Mouse (Mus musculus): ENCODE data around the gene Sf3b1. TPM values are rescaled to one million over a fixed set of nuclear protein-coding genes. Genes with fewer than 3 reads are reported as not detected.
"Not testable (repeated sequence)": the region's sequence is repeated elsewhere in the genome, so short reads cannot be mapped to it uniquely, and the experiment has no call there.

Gene Sf3b1
- polyA plus RNA-seq, 1 experiment from 2014 or later, result 334 TPM

DNA sequence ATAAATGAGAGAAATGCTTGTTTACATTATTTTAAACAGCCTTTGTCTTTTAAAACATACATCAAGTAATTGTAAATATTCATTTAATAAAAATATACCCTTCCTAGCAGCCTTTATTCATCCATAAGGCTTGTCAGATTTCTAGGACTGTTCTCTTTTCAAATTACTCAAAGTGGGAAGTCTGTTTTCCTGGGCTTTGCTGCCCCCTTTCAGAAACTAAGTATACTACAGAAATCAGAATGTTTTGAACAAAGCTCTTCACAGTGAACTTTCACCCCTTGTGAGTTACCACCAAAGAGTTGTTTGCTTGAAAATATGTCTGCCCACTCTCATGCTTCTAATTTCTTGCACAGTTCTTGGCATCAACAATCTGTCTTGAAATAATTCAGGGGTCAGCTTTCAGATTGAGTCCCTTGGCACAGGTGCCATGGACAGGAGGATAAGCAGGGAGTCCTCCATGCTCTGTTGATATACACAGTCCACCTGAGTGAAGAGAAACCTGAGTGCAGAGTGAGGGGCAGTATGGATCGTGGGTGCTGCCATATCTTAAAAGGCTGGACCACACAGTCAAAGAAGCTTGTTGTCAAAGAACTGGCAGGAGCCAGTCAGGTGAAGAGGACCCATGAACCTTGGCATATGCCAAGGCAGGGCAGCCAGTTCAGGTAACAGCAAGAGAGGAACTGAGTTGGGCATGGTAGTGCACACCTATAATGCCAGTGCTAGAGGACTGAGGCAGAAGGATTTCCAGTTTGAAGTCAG is 47.9 kb downstream of the Sf3b1 start:
- H3K27ac ChIP-seq (ENCODE audit: low read length), result no peak overlapping the region
- no peak overlapping the region for H3K9ac ChIP-seq (replicated peaks; ENCODE audit: low read depth, low read length)
- no peaks in the 10 kb centered on the region for H3K27me3 ChIP-seq (ENCODE audit: control insufficient read depth, insufficient read depth, low read length)
- H3K4me3 ChIP-seq (ENCODE audit: low read depth, low read length), result no peak overlapping the region
- H3K36me3 ChIP-seq (ENCODE audit: control insufficient read depth, insufficient read depth, low read length), result peaks cover 3% of the 10 kb centered on the region; the same call in 1 of the 2 replicates
- WGBS, result 37% methylated on average over 1 of the region's 1 CpGs
- no peak for ATAC-seq (ENCODE audit: insufficient number of reproducible peaks, insufficient read depth, low FRiP score, low read depth)
- H3K4me2 ChIP-seq (replicated peaks; ENCODE audit: low read depth, low read length), result no peak overlapping the region
- H3K9me3 ChIP-seq (ENCODE audit: control insufficient read depth, low read depth, low read length), result no peaks in the 10 kb centered on the region
- no peaks in the 10 kb centered on the region for H3K4me1 ChIP-seq (ENCODE audit: control insufficient read depth, insufficient read depth, low read length)

GRCm38 (mm10) chr1:54971687-54972404 is 55.4 kb downstream of the Sf3b1 start:
- 78% methylated on average over 5 of the region's 5 CpGs for WGBS
- ATAC-seq (ENCODE audit: insufficient number of reproducible peaks, insufficient read depth, low FRiP score, low read depth), result no peak

GRCm38 (mm10) chr1:54966858-54967257 is 60.4 kb downstream of the Sf3b1 start:
- Histone ChIP-seq H3K36me3 (ENCODE audit: control insufficient read depth, insufficient read depth, low read length) (no peaks in the 10 kb centered on the region), H3K27me3 (ENCODE audit: control insufficient read depth, insufficient read depth, low read length) (no peaks in the 10 kb centered on the region), H3K9me3 (ENCODE audit: control insufficient read depth, low read depth, low read length) (no peaks in the 10 kb centered on the region), H3K4me1 (ENCODE audit: control insufficient read depth, insufficient read depth, low read length) (no peaks in the 10 kb centered on the region), H3K4me2 (replicated peaks; ENCODE audit: low read depth, low read length) (no peak overlapping the region), H3K4me3 (ENCODE audit: low read depth, low read length) (no peak overlapping the region), H3K9ac (replicated peaks; ENCODE audit: low read depth, low read length) (no peak overlapping the region), H3K27ac (ENCODE audit: low read length) (no peak overlapping the region)
- WGBS, result 97% methylated on average over 3 of the region's 3 CpGs
- ATAC-seq (ENCODE audit: insufficient number of reproducible peaks, insufficient read depth, low FRiP score, low read depth), result no peak

More at GRCm38 (mm10) chr1:54971687-54972404, 55.4 kb downstream of the Sf3b1 start:
- Histone ChIP-seq H3K27me3 (ENCODE audit: control insufficient read depth, insufficient read depth, low read length) (no peaks in the 10 kb centered on the region), H3K4me3 (ENCODE audit: low read depth, low read length) (no peak overlapping the region), H3K27ac (ENCODE audit: low read length) (no peak overlapping the region), H3K36me3 (ENCODE audit: control insufficient read depth, insufficient read depth, low read length) (no peaks in the 10 kb centered on the region), H3K4me2 (replicated peaks; ENCODE audit: low read depth, low read length) (no peak overlapping the region), H3K9ac (replicated peaks; ENCODE audit: low read depth, low read length) (no peak overlapping the region), H3K9me3 (ENCODE audit: control insufficient read depth, low read depth, low read length) (no peaks in the 10 kb centered on the region), H3K4me1 (ENCODE audit: control insufficient read depth, insufficient read depth, low read length) (no peaks in the 10 kb centered on the region)

DNA sequence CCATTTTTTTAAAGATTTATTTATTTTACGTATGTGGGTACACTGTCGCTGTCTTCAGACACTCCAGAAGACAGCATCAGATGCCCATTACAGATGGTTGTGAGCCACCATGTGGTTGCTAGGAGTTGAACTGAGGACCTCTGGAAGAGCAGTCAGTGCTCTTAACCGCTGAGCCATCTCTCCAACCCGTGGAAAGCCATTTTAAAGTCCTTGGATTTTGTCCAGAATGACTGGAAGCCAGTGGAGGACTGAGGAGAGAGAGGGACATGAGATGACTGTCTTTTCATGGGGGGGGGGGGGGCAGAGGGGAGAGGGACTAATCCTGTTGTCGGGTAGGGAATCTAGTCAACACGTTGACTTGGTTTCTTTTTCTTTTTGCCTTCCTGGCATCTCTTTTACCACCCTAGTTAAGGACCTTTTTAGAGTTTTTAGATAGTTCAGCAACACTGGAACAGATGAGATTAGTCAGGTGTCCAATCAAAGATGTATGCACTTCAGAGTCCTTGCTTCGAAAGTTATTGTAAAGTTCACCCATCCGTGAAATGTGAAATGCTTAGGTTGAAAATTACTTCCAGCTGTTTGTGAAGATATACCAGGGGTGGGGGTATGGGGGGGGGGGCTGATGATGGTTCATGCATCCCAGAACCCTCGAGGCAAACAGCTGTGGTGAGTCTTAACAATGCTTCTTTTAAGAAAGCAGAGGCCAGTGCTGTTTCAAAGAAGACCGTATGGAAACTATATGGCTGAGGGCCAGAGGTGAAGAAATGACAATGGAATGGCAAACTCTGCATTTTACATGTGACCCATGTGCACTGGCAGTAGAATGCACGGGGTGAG is 61.9 kb downstream of the Sf3b1 start:
- WGBS, result 60% methylated on average over 11 of the region's 11 CpGs
- Histone ChIP-seq H3K27ac (ENCODE audit: low read length) (no peak overlapping the region), H3K4me3 (ENCODE audit: low read depth, low read length) (no peak overlapping the region), H3K9ac (replicated peaks; ENCODE audit: low read depth, low read length) (no peak overlapping the region), H3K4me1 (ENCODE audit: control insufficient read depth, insufficient read depth, low read length) (no peaks in the 10 kb centered on the region), H3K36me3 (ENCODE audit: control insufficient read depth, insufficient read depth, low read length) (no peaks in the 10 kb centered on the region), H3K9me3 (ENCODE audit: control insufficient read depth, low read depth, low read length) (no peaks in the 10 kb centered on the region), H3K4me2 (replicated peaks; ENCODE audit: low read depth, low read length) (no peak overlapping the region), H3K27me3 (ENCODE audit: control insufficient read depth, insufficient read depth, low read length) (no peaks in the 10 kb centered on the region)
- ATAC-seq (ENCODE audit: insufficient number of reproducible peaks, insufficient read depth, low FRiP score, low read depth), result no peak; the same call in 1 of the 2 replicates

- no peak for ATAC-seq (ENCODE audit: insufficient number of reproducible peaks, insufficient read depth, low FRiP score, low read depth)
- Histone ChIP-seq H3K4me1 (ENCODE audit: control insufficient read depth, insufficient read depth, low read length) (no peaks in the 10 kb centered on the region), H3K27ac (ENCODE audit: low read length) (no peak overlapping the region), H3K9ac (replicated peaks; ENCODE audit: low read depth, low read length) (no peak overlapping the region), H3K4me2 (replicated peaks; ENCODE audit: low read depth, low read length) (no peak overlapping the region), H3K4me3 (ENCODE audit: low read depth, low read length) (no peak overlapping the region), H3K9me3 (ENCODE audit: control insufficient read depth, low read depth, low read length) (no peaks in the 10 kb centered on the region), H3K36me3 (ENCODE audit: control insufficient read depth, insufficient read depth, low read length) (no peaks in the 10 kb centered on the region), H3K27me3 (ENCODE audit: control insufficient read depth, insufficient read depth, low read length) (no peaks in the 10 kb centered on the region)
- WGBS, result 71% methylated on average over 9 of the region's 9 CpGs
Observed at GRCm38 (mm10) chr1:54961724-54962123, 65.6 kb downstream of the Sf3b1 start.

GRCm38 (mm10) chr1:54960613-54961165 is 66.6 kb downstream of the Sf3b1 start:
- Histone ChIP-seq H3K4me3 (ENCODE audit: low read depth, low read length) (no peak overlapping the region), H3K27me3 (ENCODE audit: control insufficient read depth, insufficient read depth, low read length) (no peaks in the 10 kb centered on the region), H3K4me2 (replicated peaks; ENCODE audit: low read depth, low read length) (no peak overlapping the region), H3K4me1 (ENCODE audit: control insufficient read depth, insufficient read depth, low read length) (no peaks in the 10 kb centered on the region), H3K9me3 (ENCODE audit: control insufficient read depth, low read depth, low read length) (no peaks in the 10 kb centered on the region), H3K36me3 (ENCODE audit: control insufficient read depth, insufficient read depth, low read length) (no peaks in the 10 kb centered on the region), H3K9ac (replicated peaks; ENCODE audit: low read depth, low read length) (no peak overlapping the region), H3K27ac (ENCODE audit: low read length) (no peak overlapping the region)
- 69% methylated on average over 9 of the region's 9 CpGs for WGBS
- ATAC-seq (ENCODE audit: insufficient number of reproducible peaks, insufficient read depth, low FRiP score, low read depth), result no peak

DNA sequence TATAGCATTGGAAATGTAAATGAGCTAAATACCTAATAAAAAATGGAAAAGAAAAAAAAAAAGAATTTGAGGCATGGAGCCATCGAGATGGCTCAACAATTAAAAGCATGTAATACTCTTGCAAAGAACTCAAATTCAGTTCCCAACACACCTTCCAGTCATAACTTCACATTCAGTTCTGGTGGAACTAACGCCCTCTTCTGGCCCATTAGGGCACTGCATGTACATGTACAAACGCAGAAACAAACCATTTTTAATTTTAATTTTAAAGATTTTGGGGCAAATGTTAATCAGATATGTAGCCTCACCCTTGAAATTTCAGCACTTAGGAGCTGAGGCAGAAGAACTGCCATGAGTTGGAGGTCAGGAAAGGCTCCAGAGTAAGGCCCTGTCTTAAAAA is 68.8 kb downstream of the Sf3b1 start:
- no peak overlapping the region for H3K9ac ChIP-seq (replicated peaks; ENCODE audit: low read depth, low read length)
- H3K36me3 ChIP-seq (ENCODE audit: control insufficient read depth, insufficient read depth, low read length), result no peaks in the 10 kb centered on the region
- H3K4me2 ChIP-seq (replicated peaks; ENCODE audit: low read depth, low read length), result no peak overlapping the region
- H3K4me1 ChIP-seq (ENCODE audit: control insufficient read depth, insufficient read depth, low read length), result no peaks in the 10 kb centered on the region
- no peaks in the 10 kb centered on the region for H3K27me3 ChIP-seq (ENCODE audit: control insufficient read depth, insufficient read depth, low read length)
- ATAC-seq (ENCODE audit: insufficient number of reproducible peaks, insufficient read depth, low FRiP score, low read depth), result no peak
- no peak overlapping the region for H3K4me3 ChIP-seq (ENCODE audit: low read depth, low read length)
- 75% methylated on average over 3 of the region's 3 CpGs for whole genome bisulfite sequencing
- no peak overlapping the region for H3K27ac ChIP-seq (ENCODE audit: low read length)
- no peaks in the 10 kb centered on the region for H3K9me3 ChIP-seq (ENCODE audit: control insufficient read depth, low read depth, low read length)

GRCm38 (mm10) chr1:54956995-54957394 is 70.3 kb downstream of the Sf3b1 start:
- not testable (repeated sequence) for H3K9ac ChIP-seq (replicated peaks; ENCODE audit: low read depth, low read length); H3K36me3 ChIP-seq (ENCODE audit: control insufficient read depth, insufficient read depth, low read length); H3K4me3 ChIP-seq (ENCODE audit: low read depth, low read length); H3K27ac ChIP-seq (ENCODE audit: low read length); H3K9me3 ChIP-seq (ENCODE audit: control insufficient read depth, low read depth, low read length); ATAC-seq (ENCODE audit: insufficient number of reproducible peaks, insufficient read depth, low FRiP score, low read depth); H3K4me1 ChIP-seq (ENCODE audit: control insufficient read depth, insufficient read depth, low read length); H3K4me2 ChIP-seq (replicated peaks; ENCODE audit: low read depth, low read length); H3K27me3 ChIP-seq (ENCODE audit: control insufficient read depth, insufficient read depth, low read length)
- WGBS, result 87% methylated on average over 9 of the region's 14 CpGs
